Mouse (Mus musculus) left cerebral cortex, postnatal 36 days (tissue): ENCODE results near the gene Ndrg3. TPM values are rescaled to one million over a fixed set of nuclear protein-coding genes. Genes with fewer than 3 reads are reported as not detected.
A peak's percentile ranks its signal among the peaks of the same experiment; 100 is the strongest.

Experiments used
- DNase-seq, 2 experiments: peaks; one replicate each; pipeline ENCODE4 v3.0.0; 2021 to 2022; ENCODE audit warnings: low spot score in 2 of 2, mixed read lengths in 1 of 2
- intact Hi-C: fragments of 180-260 bp; cut with DNase I; formaldehyde crosslinking; loops from one replicate; pipeline ENCODE4 v1.15.1; 2025
- total RNA-seq, 2 experiments: library from RNA; stranded (reverse); gene quantifications; 2 replicates each; pipeline ENCODE4 v1.2.3; 2021

The Ndrg3 gene
- total RNA-seq, 2 experiments from 2014 or later, result 495 to 546 TPM

- intact Hi-C loops, result no loop called here
- DNase-seq, result peak; percentile 86 to 89
Observed at GRCm38 (mm10) chr2:157006511-157007233, 14.8 kb upstream of the Ndrg3 start, which contains the start of gene Dsn1. Dsn1 (minus strand) TSS chr2:157007154.

- intact Hi-C loops, result no loop called here
Observed at GRCm38 (mm10) chr2:157002321-157002720, 10.5 kb upstream of the Ndrg3 start.

GRCm38 (mm10) chr2:156998263-156998662 lies 6.4 kb upstream of the Ndrg3 start:
- intact Hi-C loops, result no loop called here
- DNase-seq, result no peak

More at GRCm38 (mm10) chr2:157002321-157002720, 10.5 kb upstream of the Ndrg3 start:
- DNase-seq, result no peak

DNA sequence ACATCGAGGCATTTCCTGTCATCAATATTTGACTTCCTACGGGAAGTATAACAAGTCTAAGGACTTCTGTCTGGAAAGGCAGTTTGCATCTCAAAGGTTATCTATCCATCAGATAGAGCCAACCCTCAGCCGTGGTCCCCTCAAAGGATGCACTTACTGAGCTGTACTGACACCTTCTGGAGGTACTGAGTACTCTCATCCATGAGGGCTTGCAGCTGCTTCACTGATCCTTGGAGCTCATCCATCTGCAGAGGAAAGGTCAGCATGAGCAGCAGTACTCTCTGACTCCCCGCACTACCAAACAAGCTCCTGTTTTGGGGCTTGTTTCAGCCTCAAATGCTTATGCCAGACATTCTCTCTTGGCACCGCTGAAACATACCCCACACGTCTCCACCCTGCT lies 4.7 kb upstream of the Ndrg3 start:
- peak in 1 of 2 experiments; percentile 36 for DNase-seq

GRCm38 (mm10) chr2:156990727-156991431 lies 977 bp downstream of the Ndrg3 start:
- peak in 1 of 2 experiments; percentile 36 for DNase-seq
- intact Hi-C loops, result loop anchor here (5.0 kb wide), 2 partner anchors 39 to 54 kb away; no protein-coding TSS in a partner anchor

More for the DNA sequence above, 4.7 kb upstream of the Ndrg3 start:
- intact Hi-C loops, result loop anchor here (2.0 kb wide), 3 partner anchors 92 to 188 kb away; no protein-coding TSS in a partner anchor

- intact Hi-C loops, result no loop called here
- DNase-seq, result no peak
Observed at GRCm38 (mm10) chr2:156987316-156987715, 4.5 kb downstream of the Ndrg3 start.

- DNase-seq, result no peak
- intact Hi-C loops, result no loop called here
Observed at GRCm38 (mm10) chr2:156982864-156983263, 9.0 kb downstream of the Ndrg3 start.

DNA sequence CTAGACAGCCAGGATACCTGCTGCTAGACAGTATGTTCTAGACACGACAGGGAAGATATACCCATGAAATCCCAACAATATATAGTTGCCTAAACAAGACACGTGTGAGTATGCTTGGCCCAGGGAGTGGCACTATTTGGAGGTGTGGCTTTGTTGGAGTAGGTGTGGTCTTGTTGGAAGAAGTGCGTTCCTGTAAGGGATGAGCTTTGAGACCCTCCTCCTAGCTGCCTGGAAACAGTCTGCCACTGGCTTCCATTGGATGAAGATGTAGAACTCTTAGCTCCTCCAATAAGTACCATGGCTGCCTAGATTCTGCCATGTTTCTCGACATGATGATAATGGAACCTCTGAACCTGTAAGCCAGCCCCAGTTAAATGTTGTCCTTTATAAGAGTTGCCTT lies 10.6 kb downstream of the Ndrg3 start:
- intact Hi-C loops, result no loop called here
- DNase-seq, result no peak

GRCm38 (mm10) chr2:156980059-156980458 lies 11.8 kb downstream of the Ndrg3 start:
- DNase-seq, result no peak
- intact Hi-C loops, result no loop called here

DNA sequence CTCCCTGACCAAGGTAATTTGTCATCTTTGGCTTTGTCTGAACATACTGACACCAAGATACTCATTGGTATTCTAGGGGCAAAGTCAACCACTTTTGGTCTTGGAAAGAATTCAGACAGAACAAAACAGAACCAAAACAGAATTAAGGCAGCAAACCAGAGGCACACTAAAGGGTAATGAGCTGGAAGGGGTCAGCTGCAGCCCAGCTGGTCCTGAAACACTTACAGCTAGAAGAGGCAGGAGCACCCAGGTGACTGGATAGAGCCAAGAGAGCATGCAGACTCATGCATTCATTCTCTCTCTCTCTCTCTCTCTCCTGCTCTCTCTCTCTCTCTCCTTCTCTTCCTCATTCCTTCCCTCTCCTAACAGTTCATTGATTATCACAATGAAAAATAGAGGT lies 15.1 kb downstream of the Ndrg3 start:
- intact Hi-C loops, result no loop called here
- DNase-seq, result no peak

DNA sequence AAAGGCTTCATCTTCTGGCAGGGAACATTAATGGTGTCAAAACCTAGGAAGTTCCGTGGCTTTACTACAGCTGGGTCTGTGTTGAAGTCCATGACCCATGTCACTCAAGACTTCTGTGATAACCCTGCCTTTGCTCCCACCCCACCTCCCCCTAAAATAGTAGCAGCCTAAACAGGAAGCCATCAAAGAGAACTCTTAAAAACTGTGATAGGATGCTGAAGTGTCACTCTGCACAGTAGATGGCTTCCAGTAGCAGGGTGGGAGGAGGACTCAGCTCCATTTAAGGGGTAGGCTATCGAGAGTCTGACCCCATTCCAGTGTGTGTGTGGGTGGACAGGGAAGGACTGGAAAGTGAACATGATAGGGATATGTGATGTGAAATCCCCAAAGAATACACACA lies 16.9 kb downstream of the Ndrg3 start:
- DNase-seq, result no peak
- intact Hi-C loops, result loop anchor here (5.0 kb wide), 1 partner anchor 38 kb away; no protein-coding TSS in a partner anchor

- DNase-seq, result peak; percentile 73 to 75
- intact Hi-C loops, result loop anchor here (5.0 kb wide), 1 partner anchor 36 kb away; no protein-coding TSS in a partner anchor
Observed at GRCm38 (mm10) chr2:156973316-156974100, 18.3 kb downstream of the Ndrg3 start.

DNA sequence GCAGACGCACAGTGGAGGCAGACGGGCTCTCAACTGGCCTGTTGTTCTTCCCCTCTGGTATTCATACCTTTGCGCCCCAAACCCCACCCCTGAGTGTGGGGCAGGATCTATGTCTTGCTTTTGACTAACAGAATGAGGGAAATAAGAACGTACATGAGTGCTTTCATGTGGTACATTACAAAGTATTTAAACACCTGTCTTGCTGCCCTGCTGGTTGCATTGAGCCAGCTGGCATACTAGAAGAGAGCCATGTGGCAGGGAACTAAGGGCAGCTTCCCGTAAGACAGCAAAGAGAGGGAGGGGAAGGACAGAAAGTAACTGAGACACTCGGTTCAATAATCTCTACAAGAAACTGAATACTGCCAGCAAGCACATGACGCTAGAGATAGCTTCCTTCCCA lies 21.6 kb downstream of the Ndrg3 start:
- intact Hi-C loops, result loop anchor here (5.0 kb wide), 1 partner anchor 33 kb away; no protein-coding TSS in a partner anchor
- no peak for DNase-seq

GRCm38 (mm10) chr2:156968501-156968900 lies 23.4 kb downstream of the Ndrg3 start:
- intact Hi-C loops, result no loop called here
- no peak for DNase-seq

DNA sequence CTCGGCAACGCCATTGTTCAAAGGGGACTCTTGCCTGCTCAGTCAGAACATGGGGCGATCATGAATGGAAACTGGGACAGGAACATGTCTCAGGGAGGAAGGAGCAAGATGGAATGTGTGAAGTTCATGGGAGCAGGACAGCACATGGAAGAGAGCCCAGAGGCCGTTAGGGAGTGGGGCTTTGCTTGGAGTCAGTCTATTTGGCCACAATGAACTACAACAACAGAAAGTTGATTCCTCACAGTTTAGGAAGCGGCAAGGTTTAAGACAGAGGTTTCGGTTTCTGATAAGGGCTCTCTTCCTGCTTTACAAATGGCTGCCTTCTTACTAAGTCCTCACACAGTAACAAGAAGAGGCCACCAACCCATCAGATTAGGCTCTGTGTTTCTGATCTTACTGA lies 24.5 kb downstream of the Ndrg3 start:
- intact Hi-C loops, result no loop called here
- no peak for DNase-seq

DNA sequence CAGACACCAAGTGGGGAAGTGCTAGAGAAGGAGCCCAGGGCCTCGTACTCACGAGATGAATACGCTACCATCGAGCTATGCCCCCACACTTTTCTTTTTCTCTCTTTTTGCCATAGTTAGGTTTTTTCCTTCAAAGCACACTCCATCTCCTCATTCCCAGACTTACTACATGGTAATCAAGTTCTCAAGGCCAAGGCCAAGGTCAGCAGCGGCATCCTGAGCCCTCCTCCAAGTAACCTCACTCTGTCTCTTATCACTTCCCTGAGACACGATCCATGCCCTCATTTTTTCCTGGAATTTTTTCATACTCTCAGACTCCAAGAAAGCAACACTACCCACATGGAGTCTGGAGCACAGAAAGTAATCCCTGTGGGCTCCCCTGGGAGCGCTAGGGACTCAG lies 28.0 kb downstream of the Ndrg3 start:
- DNase-seq, result no peak
- intact Hi-C loops, result no loop called here

- DNase-seq, result no peak
- intact Hi-C loops, result no loop called here
Observed at GRCm38 (mm10) chr2:156958496-156959252, 33.2 kb downstream of the Ndrg3 start.

GRCm38 (mm10) chr2:156957035-156957434 lies 34.8 kb downstream of the Ndrg3 start:
- intact Hi-C loops, result no loop called here
- no peak for DNase-seq

DNA sequence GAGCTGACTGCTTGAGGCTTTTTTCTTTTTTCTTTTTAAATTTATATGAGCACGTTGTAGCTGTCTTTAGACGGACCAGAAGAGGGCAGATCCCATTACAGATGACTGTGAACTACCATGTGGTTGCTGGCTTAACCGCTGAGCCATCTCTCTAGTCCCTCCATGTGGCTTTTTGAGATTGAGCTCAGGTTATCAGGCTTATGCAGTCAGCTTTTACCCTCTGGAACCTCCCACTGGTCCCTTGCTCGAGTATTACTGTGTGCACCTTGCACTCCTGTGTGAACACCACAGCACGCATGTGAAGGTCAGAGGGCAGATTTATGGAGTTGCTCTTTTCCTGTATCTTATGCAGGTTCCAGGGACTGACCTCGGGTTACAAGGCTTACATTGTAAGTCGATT lies 35.5 kb downstream of the Ndrg3 start:
- no peak for DNase-seq

More for the DNA sequence above, 35.5 kb downstream of the Ndrg3 start:
- intact Hi-C loops, result no loop called here
